ENCODE assay signal across 23 mouse cellular contexts in the genomic region with DNA sequence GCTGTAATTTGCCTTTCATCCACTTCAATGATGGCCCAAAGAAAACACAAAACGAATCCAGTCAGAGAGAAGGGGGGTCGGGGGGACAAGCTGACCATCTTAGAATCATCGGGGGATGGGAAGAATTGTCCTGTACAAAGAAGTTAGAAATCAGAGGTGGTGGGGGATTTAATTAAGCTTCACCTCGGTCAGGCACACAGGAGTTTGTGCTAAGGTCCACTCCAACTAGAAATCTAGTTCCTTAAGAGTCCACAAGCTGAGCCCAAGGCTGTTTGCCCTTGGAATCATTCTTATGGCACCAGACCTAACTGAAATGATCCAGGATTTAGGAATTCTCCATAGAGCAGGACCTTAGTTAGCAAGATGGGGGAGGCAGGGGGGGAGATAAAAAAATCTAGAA.
"Had no signal": no experiment of that assay in that cellular context is flagged by ENCODE, and none has a peak within 500 bp of the region (broad histone marks: within the 10 kb centered on the region; RNA-seq: fewer than 3 reads in every experiment).

No protein-coding gene starts in this region.

- DNase-seq: forebrain, postnatal 0 days; gastrocnemius, postnatal 14 days; gastrocnemius, postnatal 36 days; heart, adult 11 months; heart, adult 2 months; heart, postnatal 10 days; heart, postnatal 36 days; kidney, adult 18-20 months; kidney, adult 9 months; kidney, postnatal 10 days; kidney, postnatal 25 days; layer of hippocampus, adult 9-11 months; layer of hippocampus, postnatal 36 days; left cerebral cortex, postnatal 4 days had no signal

- H3K4me2 ChIP-seq: heart, embryonic 12.5 days; hindbrain, embryonic 12.5 days; hindbrain, embryonic 15.5 days; limb, embryonic 13.5 days; limb, embryonic 15.5 days had no signal

- ATAC-seq: forebrain, postnatal 0 days; hindbrain, postnatal 0 days; intestine, embryonic 16.5 days; liver, embryonic 12.5 days had no signal

- H3K27me3 ChIP-seq: heart, embryonic 12.5 days; hindbrain, embryonic 12.5 days; hindbrain, embryonic 15.5 days; limb, embryonic 13.5 days; limb, embryonic 15.5 days; liver, embryonic 12.5 days had no signal

- H3K4me3 ChIP-seq: heart, adult 2 months; heart, embryonic 12.5 days; hindbrain, embryonic 12.5 days; hindbrain, embryonic 15.5 days; limb, embryonic 13.5 days; limb, embryonic 15.5 days; liver, embryonic 12.5 days had no signal

- H3K27ac ChIP-seq: heart, adult 2 months; hindbrain, embryonic 12.5 days; hindbrain, embryonic 15.5 days; hindbrain, postnatal 0 days; limb, embryonic 13.5 days; limb, embryonic 15.5 days had no signal

- H3K9me3 ChIP-seq: heart, embryonic 12.5 days; hindbrain, embryonic 12.5 days; hindbrain, embryonic 15.5 days; limb, embryonic 13.5 days; limb, embryonic 15.5 days; liver, embryonic 12.5 days had no signal

- H3K9ac ChIP-seq: forebrain, postnatal 0 days; heart, embryonic 12.5 days; hindbrain, embryonic 12.5 days; hindbrain, embryonic 15.5 days; limb, embryonic 13.5 days; limb, embryonic 15.5 days; liver, embryonic 12.5 days; liver, embryonic 14.5 days had no signal

- H3K36me3 ChIP-seq: heart, embryonic 12.5 days; hindbrain, embryonic 12.5 days; hindbrain, embryonic 15.5 days; limb, embryonic 15.5 days; liver, embryonic 12.5 days had no signal
